ENCODE assay signal across 28 mouse cellular contexts in the genomic region with DNA sequence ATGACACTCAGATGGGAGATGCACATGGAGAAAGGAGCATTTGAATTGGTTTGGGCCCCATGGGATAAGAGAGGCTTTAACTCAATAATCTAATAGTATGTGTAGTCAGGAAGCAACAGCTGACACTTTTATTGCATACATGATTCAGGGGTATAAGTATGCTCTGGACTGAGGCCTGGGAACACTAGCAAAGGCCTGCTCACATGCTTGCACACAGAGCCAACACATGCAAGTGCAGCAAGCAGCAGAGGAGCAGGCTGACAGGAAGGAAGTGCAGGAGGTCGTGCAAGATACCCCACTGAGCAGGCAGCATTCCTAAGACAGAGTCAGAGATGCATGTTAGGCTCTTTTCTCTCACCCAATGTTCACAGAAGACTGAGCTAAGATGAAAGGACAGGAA. TPM values are rescaled to one million over a fixed set of nuclear protein-coding genes. Genes with fewer than 3 reads are reported as not detected.
DNase-seq lines count a peak whose midpoint lies in the region; ATAC-seq and TF ChIP-seq lines count a peak whose summit lies in the region.
"Had no signal": no experiment of that assay in that cellular context is flagged by ENCODE, and none has a peak within 500 bp of the region (broad histone marks: within the 10 kb centered on the region; RNA-seq: fewer than 3 reads in every experiment).

No protein-coding gene starts in this region.

- TF ChIP-seq CTCF in kidney, adult 2 months (conservative IDR thresholded peaks at IDR 0.05; ENCODE audit: insufficient read depth, insufficient read length, low read depth, low read length): no peak

- H3K27ac ChIP-seq in kidney, embryonic 16.5 days (ENCODE audit: low read length): peak overlapping the region; percentile 47
- no peak overlapping the region for H3K27ac ChIP-seq in kidney, adult 2 months (ENCODE audit: insufficient read depth, low read depth, low read length)
- no peak overlapping the region for H3K27ac ChIP-seq in neural tube, embryonic 11.5 days (ENCODE audit: low read depth, low read length)
- 0 out of 2 replicates have a peak overlapping the region, but pooled peaks have one; percentile 15 for H3K27ac ChIP-seq in neural tube, embryonic 15.5 days (replicated peaks)
- H3K27ac ChIP-seq in embryonic facial prominence, embryonic 10.5 days (replicated peaks): no peak overlapping the region
- H3K27ac ChIP-seq: embryonic facial prominence, embryonic 12.5 days; forebrain, embryonic 10.5 days; forebrain, embryonic 15.5 days; heart, embryonic 10.5 days; heart, embryonic 15.5 days; intestine, embryonic 15.5 days; liver, embryonic 15.5 days; midbrain, embryonic 13.5 days; neural tube, embryonic 13.5 days had no signal

- peaks cover 12% of the 10 kb centered on the region for H3K4me1 ChIP-seq in kidney, embryonic 16.5 days (ENCODE audit: insufficient read depth, low read length)
- no peaks in the 10 kb centered on the region for H3K4me1 ChIP-seq in kidney, adult 2 months (ENCODE audit: control insufficient read depth, insufficient read depth, low read length)
- no peaks in the 10 kb centered on the region for H3K4me1 ChIP-seq in neural tube, embryonic 11.5 days (ENCODE audit: control insufficient read depth, insufficient read depth, low read length)
- no peaks in the 10 kb centered on the region; the same call in 1 of the 2 replicates for H3K4me1 ChIP-seq in neural tube, embryonic 15.5 days
- H3K4me1 ChIP-seq in embryonic facial prominence, embryonic 10.5 days: no peaks in the 10 kb centered on the region
- H3K4me1 ChIP-seq: embryonic facial prominence, embryonic 12.5 days; forebrain, embryonic 10.5 days; forebrain, embryonic 15.5 days; heart, embryonic 10.5 days; heart, embryonic 15.5 days; intestine, embryonic 15.5 days; liver, embryonic 15.5 days; midbrain, embryonic 13.5 days had no signal

- 16% methylated on average over 1 of the region's 1 CpGs for WGBS in kidney, embryonic 16.5 days
- WGBS in kidney, adult 2 months: 24% methylated on average over 1 of the region's 1 CpGs
- 14% methylated on average over 1 of the region's 1 CpGs for whole genome bisulfite sequencing in neural tube, embryonic 11.5 days
- WGBS in neural tube, embryonic 15.5 days: 10% methylated on average over 1 of the region's 1 CpGs
- WGBS in embryonic facial prominence, embryonic 10.5 days: 26% methylated on average over 1 of the region's 1 CpGs

- H3K4me2 ChIP-seq in kidney, embryonic 16.5 days (replicated peaks; ENCODE audit: low read depth, low read length): no peak overlapping the region
- no peak overlapping the region for H3K4me2 ChIP-seq in neural tube, embryonic 11.5 days (ENCODE audit: low read depth)
- H3K4me2 ChIP-seq in neural tube, embryonic 15.5 days: no peak overlapping the region
- H3K4me2 ChIP-seq: embryonic facial prominence, embryonic 12.5 days; forebrain, embryonic 15.5 days; heart, embryonic 15.5 days; intestine, embryonic 15.5 days; liver, embryonic 15.5 days; lung, embryonic 14.5 days; midbrain, embryonic 13.5 days; neural tube, embryonic 13.5 days had no signal

- DNase-seq in embryo, embryonic 10.5 days (ENCODE audit: low spot score): peak; percentile 23
- no peak for DNase-seq in embryo, embryonic 11 days
- DNase-seq in kidney, adult 2 months: no peak
- DNase-seq in neural tube, embryonic 11.5 days (ENCODE audit: low spot score): peak; percentile 26
- DNase-seq in neural tube, embryonic 10.5 days (ENCODE audit: extremely low spot score, low spot score): no peak
- DNase-seq in embryonic facial prominence, embryonic 10.5 days (ENCODE audit: low spot score): no peak
- DNase-seq: adrenal gland, adult 8-10 months; cerebellum, adult 9-11 months; gastrocnemius, postnatal 25 days; heart, adult 11 months; liver; lung, embryonic 14.5 days; lung, postnatal 14 days; thymus, adult 2 months; thymus, postnatal 36 days had no signal

- H3K27me3 ChIP-seq in kidney, embryonic 16.5 days (ENCODE audit: insufficient read depth, low read length): no peaks in the 10 kb centered on the region
- H3K27me3 ChIP-seq in kidney, adult 2 months (replicated peaks; ENCODE audit: control insufficient read depth, insufficient read depth, low read length): no peaks in the 10 kb centered on the region
- H3K27me3 ChIP-seq in neural tube, embryonic 11.5 days (ENCODE audit: control insufficient read depth, insufficient read depth, low read length): no peaks in the 10 kb centered on the region
- no peaks in the 10 kb centered on the region for H3K27me3 ChIP-seq in neural tube, embryonic 15.5 days (replicated peaks)
- no peaks in the 10 kb centered on the region for H3K27me3 ChIP-seq in embryonic facial prominence, embryonic 10.5 days (replicated peaks; ENCODE audit: low read depth, poor library complexity, severe bottlenecking)
- H3K27me3 ChIP-seq: embryonic facial prominence, embryonic 12.5 days; forebrain, embryonic 15.5 days; heart, embryonic 15.5 days; intestine, embryonic 15.5 days; liver, embryonic 15.5 days; midbrain, embryonic 13.5 days; neural tube, embryonic 13.5 days had no signal

- no peak for TF ChIP-seq POLR2A in kidney, adult 2 months (IDR thresholded peaks at IDR 0.05; ENCODE audit: low read depth, low read length)

- no peak overlapping the region for H3K4me3 ChIP-seq in kidney, embryonic 16.5 days (ENCODE audit: low read length)
- H3K4me3 ChIP-seq in kidney, adult 2 months (ENCODE audit: insufficient read depth, low read depth, low read length): no peak overlapping the region
- no peak overlapping the region for H3K4me3 ChIP-seq in neural tube, embryonic 11.5 days (ENCODE audit: low read depth, low read length)
- H3K4me3 ChIP-seq in neural tube, embryonic 15.5 days (replicated peaks): no peak overlapping the region
- no peak overlapping the region for H3K4me3 ChIP-seq in embryonic facial prominence, embryonic 10.5 days
- H3K4me3 ChIP-seq: embryonic facial prominence, embryonic 12.5 days; forebrain, embryonic 10.5 days; forebrain, embryonic 15.5 days; heart, embryonic 10.5 days; heart, embryonic 15.5 days; intestine, embryonic 15.5 days; liver, embryonic 15.5 days; midbrain, embryonic 13.5 days; neural tube, embryonic 13.5 days had no signal

- H3K36me3 ChIP-seq in kidney, embryonic 16.5 days (ENCODE audit: insufficient read depth, low read length): peaks cover 8% of the 10 kb centered on the region; the same call in 1 of the 2 replicates
- H3K36me3 ChIP-seq in kidney, adult 2 months (ENCODE audit: control insufficient read depth, insufficient read depth, low read length): no peaks in the 10 kb centered on the region
- H3K36me3 ChIP-seq in neural tube, embryonic 11.5 days (ENCODE audit: control insufficient read depth, insufficient read depth, low read length): no peaks in the 10 kb centered on the region
- peaks cover 31% of the 10 kb centered on the region for H3K36me3 ChIP-seq in neural tube, embryonic 15.5 days
- H3K36me3 ChIP-seq in embryonic facial prominence, embryonic 10.5 days (replicated peaks): peaks cover 80% of the 10 kb centered on the region
- H3K36me3 ChIP-seq: intestine, embryonic 15.5 days had no signal

- ATAC-seq in kidney, embryonic 16.5 days (ENCODE audit: low FRiP score, low TSS enrichment): peak; percentile 88
- ATAC-seq in neural tube, embryonic 11.5 days (ENCODE audit: insufficient read depth, low FRiP score, low TSS enrichment): 0 out of 2 replicates have a peak, but pooled peaks have one; percentile 20
- no peak for ATAC-seq in neural tube, embryonic 15.5 days (ENCODE audit: low FRiP score)
- ATAC-seq: forebrain, embryonic 15.5 days; intestine, embryonic 15.5 days; midbrain, embryonic 13.5 days had no signal

- no peak overlapping the region for H3K9ac ChIP-seq in kidney, embryonic 16.5 days (replicated peaks; ENCODE audit: low read length)
- no peak overlapping the region for H3K9ac ChIP-seq in neural tube, embryonic 11.5 days (ENCODE audit: low read length)
- H3K9ac ChIP-seq in neural tube, embryonic 15.5 days (replicated peaks): no peak overlapping the region
- H3K9ac ChIP-seq: embryonic facial prominence, embryonic 12.5 days; forebrain, embryonic 15.5 days; heart, embryonic 15.5 days; intestine, embryonic 15.5 days; liver, embryonic 15.5 days; lung, embryonic 14.5 days; midbrain, embryonic 13.5 days; neural tube, embryonic 13.5 days had no signal

- H3K9me3 ChIP-seq in kidney, embryonic 16.5 days (ENCODE audit: low read length): no peaks in the 10 kb centered on the region
- H3K9me3 ChIP-seq in neural tube, embryonic 11.5 days (ENCODE audit: control insufficient read depth, low read length): no peaks in the 10 kb centered on the region
- H3K9me3 ChIP-seq in neural tube, embryonic 15.5 days (replicated peaks): no peaks in the 10 kb centered on the region
- H3K9me3 ChIP-seq in embryonic facial prominence, embryonic 10.5 days: no peaks in the 10 kb centered on the region
- H3K9me3 ChIP-seq: embryonic facial prominence, embryonic 12.5 days; forebrain, embryonic 10.5 days; forebrain, embryonic 15.5 days; G1E; heart, embryonic 10.5 days; heart, embryonic 15.5 days; intestine, embryonic 15.5 days; liver, embryonic 15.5 days; midbrain, embryonic 13.5 days; neural tube, embryonic 13.5 days had no signal

RNA-seq across cellular contexts. Expression of a gene that starts 16.0 kb away (rescaled TPM):
- 2.1 and 2.8 TPM in 2 replicates for polyA plus RNA-seq in kidney, embryonic 16.5 days (2015; fragmentation: Nextera tagmentation; extraction: Ambion mirVana)
- 0.29 and 0.33 TPM in 2 replicates for polyA plus RNA-seq in kidney, adult 2 months (2012; rRNA removed)
- 5.0 and 7.0 TPM in 2 replicates for polyA plus RNA-seq in neural tube, embryonic 11.5 days (2014; fragmentation: Nextera tagmentation; extraction: Ambion mirVana)
- polyA plus RNA-seq in neural tube, embryonic 15.5 days (2015; fragmentation: Nextera tagmentation; extraction: Ambion mirVana): 2.7 and 5.0 TPM in 2 replicates
- polyA plus RNA-seq in embryonic facial prominence, embryonic 10.5 days (2016; fragmentation: Nextera tagmentation; extraction: Ambion mirVana): 3.7 and 7.8 TPM in 2 replicates
- polyA plus RNA-seq: G1E; thymus, adult 2 months had no signal

RNA-seq across cellular contexts. Expression of a gene that starts 39.6 kb away (rescaled TPM):
- 86.5 and 99.9 TPM in 2 replicates for polyA plus RNA-seq in kidney, embryonic 16.5 days (2015; fragmentation: Nextera tagmentation; extraction: Ambion mirVana)
- polyA plus RNA-seq in kidney, adult 2 months (2012; rRNA removed): 3.4 and 3.9 TPM in 2 replicates
- 247 and 250 TPM in 2 replicates for polyA plus RNA-seq in neural tube, embryonic 11.5 days (2014; fragmentation: Nextera tagmentation; extraction: Ambion mirVana)
- polyA plus RNA-seq in neural tube, embryonic 15.5 days (2015; fragmentation: Nextera tagmentation; extraction: Ambion mirVana): 173 and 195 TPM in 2 replicates
- 155 and 158 TPM in 2 replicates for polyA plus RNA-seq in embryonic facial prominence, embryonic 10.5 days (2016; fragmentation: Nextera tagmentation; extraction: Ambion mirVana)

RNA-seq across cellular contexts. Expression of a gene that starts 52.6 kb away (rescaled TPM):
- not detected in 2 replicates for polyA plus RNA-seq in kidney, embryonic 16.5 days (2015; fragmentation: Nextera tagmentation; extraction: Ambion mirVana)
- 0.13 TPM in 1 of 2 replicates, not detected in the other for polyA plus RNA-seq in kidney, adult 2 months (2012; rRNA removed)
- polyA plus RNA-seq in neural tube, embryonic 11.5 days (2014; fragmentation: Nextera tagmentation; extraction: Ambion mirVana): not detected in 2 replicates
- polyA plus RNA-seq in neural tube, embryonic 15.5 days (2015; fragmentation: Nextera tagmentation; extraction: Ambion mirVana): 21.9 and 29.0 TPM in 2 replicates
- not detected in 2 replicates for polyA plus RNA-seq in embryonic facial prominence, embryonic 10.5 days (2016; fragmentation: Nextera tagmentation; extraction: Ambion mirVana)
- polyA plus RNA-seq: embryonic facial prominence, embryonic 12.5 days; forebrain, embryonic 10.5 days; G1E; heart, embryonic 10.5 days; heart, embryonic 15.5 days; hindbrain, embryonic 11.5 days; intestine, embryonic 15.5 days; liver, embryonic 15.5 days; lung, embryonic 14.5 days; thymus, adult 2 months had no signal

Comparison
In these comparisons a context has a peak if more than half of its experiments do, and no peak if none do; other contexts are left out.
1. DNase-seq: peak in embryo, embryonic 10.5 days (single experiment) and neural tube, embryonic 11.5 days (single experiment); none in embryo, embryonic 11 days (single experiment), kidney, adult 2 months (single experiment), neural tube, embryonic 10.5 days (single experiment) and embryonic facial prominence, embryonic 10.5 days (single experiment).
2. H3K27ac ChIP-seq: peak in kidney, embryonic 16.5 days (single experiment) and neural tube, embryonic 15.5 days (single experiment); none in kidney, adult 2 months (single experiment), neural tube, embryonic 11.5 days (single experiment) and embryonic facial prominence, embryonic 10.5 days (single experiment).
3. RNA of a gene that starts 39.6 kb away (polyA plus RNA-seq): 247 to 250 TPM in neural tube, embryonic 11.5 days, 173 to 195 TPM in neural tube, embryonic 15.5 days, 155 to 158 TPM in embryonic facial prominence, embryonic 10.5 days and 86.5 to 99.9 TPM in kidney, embryonic 16.5 days; 3.4 to 3.9 TPM in kidney, adult 2 months; every median in the first group is over 10 times any median in the second.
4. RNA of a gene that starts 52.6 kb away (polyA plus RNA-seq): 21.9 to 29.0 TPM in neural tube, embryonic 15.5 days; 0.13 TPM in kidney, adult 2 months, not detected in neural tube, embryonic 11.5 days, not detected in kidney, embryonic 16.5 days and not detected in embryonic facial prominence, embryonic 10.5 days; every median in the first group is over 10 times any median in the second.